Mouse (Mus musculus) hindbrain, postnatal 0 days (tissue): Measurements from ENCODE around the gene Gucy2e. TPM values are rescaled to one million over a fixed set of nuclear protein-coding genes. Genes with fewer than 3 reads are reported as not detected.

Experiments
- ATAC-seq: fragments of 200-750 bp; cut with Nextera tagmentation; 2 replicates; pipeline ENCODE4 v1.8.0; 2017; ENCODE audit warnings: mild to moderate bottlenecking, moderate TSS enrichment, moderate library complexity
- DNase-seq: peaks from one replicate; pipeline ENCODE4 v3.0.0-alpha.2; 2015; ENCODE audit warnings: low spot score
- H3K27ac ChIP-seq: fragments of 300-500 bp; sonication (generic); 2 replicates; pipeline ENCODE4 v1.5.1; 2014; ENCODE audit warnings: mild to moderate bottlenecking
- H3K27me3 ChIP-seq: fragments of 300-500 bp; sonication (generic); 2 replicates; pipeline ENCODE4 v1.6.1; 2014; ENCODE audit warnings: low read length, mixed read lengths; ENCODE audit not compliant: insufficient read depth
- H3K36me3 ChIP-seq: fragments of 300-500 bp; sonication (generic); 2 replicates; pipeline ENCODE4 v1.6.1; 2014; ENCODE audit warnings: low read length, mixed read lengths; ENCODE audit not compliant: insufficient read depth
- H3K4me1 ChIP-seq: fragments of 300-500 bp; sonication (generic); 2 replicates; pipeline ENCODE4 v1.6.1; 2014; ENCODE audit warnings: antibody characterized with exemption, low read length, mixed read lengths; ENCODE audit not compliant: insufficient read depth
- H3K4me2 ChIP-seq: fragments of 300-500 bp; sonication (generic); 2 replicates; pipeline ENCODE4 v1.6.1; 2014; ENCODE audit warnings: low read depth, mild to moderate bottlenecking, low read length, moderate library complexity, mixed read lengths
- H3K4me3 ChIP-seq: fragments of 300-500 bp; sonication (generic); 2 replicates; pipeline ENCODE4 v1.5.1; 2014; ENCODE audit warnings: low read length
- H3K9ac ChIP-seq: fragments of 300-500 bp; sonication (generic); replicated peaks from 2 replicates; pipeline ENCODE4 v1.6.1; 2014; ENCODE audit warnings: mild to moderate bottlenecking, low read length, moderate library complexity, mixed read lengths
- H3K9me3 ChIP-seq: fragments of 300-500 bp; sonication (generic); 2 replicates; pipeline ENCODE4 v1.6.1; 2016; ENCODE audit warnings: low read length, mixed read lengths
- CTCF ChIP-seq: IDR thresholded peaks from 2 replicates; pipeline ENCODE4 v1.5.1; 2016; ENCODE audit warnings: antibody characterized with exemption, control low read depth, low read depth
- WGBS: fragments of 180-500 bp; shearing (Covaris S2); extraction: QIAGEN DNeasy Blood & Tissue Kit; methylation state at CpG from one replicate; pipeline ENCODE4 v1.1.7; 2014; 5-methylcytosine and 5-hydroxymethylcytosine counted together
- polyA plus RNA-seq: library from polyadenylated mRNA; unstranded; fragments of >200 nt; fragmentation: Nextera tagmentation; extraction: Ambion mirVana; gene quantifications from 2 replicates; pipeline ENCODE4 v1.2.1, GENCODE M21; 2015
- total RNA-seq: library from RNA; depleted of rRNA; stranded (reverse); fragments of >200 nt; gene quantifications from 2 replicates; pipeline ENCODE4 v1.2.3, GENCODE M21; 2014

The Gucy2e gene
- total and polyA plus RNA-seq, 2 experiments from 2014 or later: 0.61 to 0.73 TPM

- H3K36me3 ChIP-seq: no peaks in the 10 kb centered on the region
- H3K4me1 ChIP-seq: no peaks in the 10 kb centered on the region
- no peaks in the 10 kb centered on the region for H3K9me3 ChIP-seq
- no peak for ATAC-seq
- H3K4me3 ChIP-seq: no peak overlapping the region
- no peak for DNase-seq
- H3K4me2 ChIP-seq: no peak overlapping the region
- no peak overlapping the region for H3K27ac ChIP-seq
- no peaks in the 10 kb centered on the region for H3K27me3 ChIP-seq
- no peak for TF ChIP-seq CTCF
- H3K9ac ChIP-seq: no peak overlapping the region
- 74% methylated on average over 1 of the region's 1 CpGs for WGBS
Observed at GRCm38 (mm10) chr11:69225715-69226114, 11.1 kb downstream of the Gucy2e start.

GRCm38 (mm10) chr11:69223101-69223500 lies 13.7 kb downstream of the Gucy2e start:
- 74% methylated on average over 4 of the region's 4 CpGs for WGBS
- ATAC-seq (no peak), DNase-seq (no peak)

GRCm38 (mm10) chr11:69221070-69221469 lies 15.8 kb downstream of the Gucy2e start:
- no peaks in the 10 kb centered on the region for H3K4me1 ChIP-seq
- no peak overlapping the region for H3K4me3 ChIP-seq
- DNase-seq: no peak
- WGBS: 70% methylated on average over 4 of the region's 4 CpGs
- no peaks in the 10 kb centered on the region for H3K9me3 ChIP-seq
- no peak for TF ChIP-seq CTCF
- no peaks in the 10 kb centered on the region for H3K36me3 ChIP-seq
- no peak overlapping the region for H3K9ac ChIP-seq
- H3K27ac ChIP-seq: no peak overlapping the region
- no peaks in the 10 kb centered on the region for H3K27me3 ChIP-seq
- ATAC-seq: no peak
- H3K4me2 ChIP-seq: no peak overlapping the region

More at GRCm38 (mm10) chr11:69223101-69223500, 13.7 kb downstream of the Gucy2e start:
- Histone ChIP-seq H3K9me3 (no peaks in the 10 kb centered on the region), H3K4me3 (no peak overlapping the region), H3K27me3 (no peaks in the 10 kb centered on the region), H3K36me3 (no peaks in the 10 kb centered on the region), H3K27ac (no peak overlapping the region), H3K4me2 (no peak overlapping the region), H3K9ac (no peak overlapping the region), H3K4me1 (no peaks in the 10 kb centered on the region)
- no peak for TF ChIP-seq CTCF

GRCm38 (mm10) chr11:69218661-69219060 lies 18.2 kb downstream of the Gucy2e start:
- no peak for TF ChIP-seq CTCF
- no peak overlapping the region for H3K27ac ChIP-seq
- H3K4me2 ChIP-seq: no peak overlapping the region
- H3K36me3 ChIP-seq: no peaks in the 10 kb centered on the region
- WGBS: 67% methylated on average over 2 of the region's 2 CpGs
- H3K4me3 ChIP-seq: no peak overlapping the region
- H3K9ac ChIP-seq: no peak overlapping the region
- no peaks in the 10 kb centered on the region for H3K9me3 ChIP-seq
- ATAC-seq: no peak
- no peaks in the 10 kb centered on the region for H3K27me3 ChIP-seq
- DNase-seq: no peak
- no peaks in the 10 kb centered on the region for H3K4me1 ChIP-seq

- Histone ChIP-seq H3K9ac (no peak overlapping the region), H3K4me3 (no peak overlapping the region), H3K4me1 (no peaks in the 10 kb centered on the region), H3K4me2 (no peak overlapping the region), H3K9me3 (no peaks in the 10 kb centered on the region), H3K36me3 (no peaks in the 10 kb centered on the region), H3K27me3 (no peaks in the 10 kb centered on the region), H3K27ac (no peak overlapping the region)
- TF ChIP-seq CTCF: no peak
- ATAC-seq (no peak), DNase-seq (no peak)
- 83% methylated on average over 5 of the region's 5 CpGs for WGBS
Observed at GRCm38 (mm10) chr11:69217411-69217810, 19.4 kb downstream of the Gucy2e start.

GRCm38 (mm10) chr11:69211431-69211830 lies 25.4 kb downstream of the Gucy2e start:
- 17% methylated on average over 2 of the region's 2 CpGs for WGBS
- no peaks in the 10 kb centered on the region for H3K36me3 ChIP-seq
- ATAC-seq (peak; percentile 78; the same call in 1 of the 2 replicates), DNase-seq (peak; percentile 77)
- H3K27ac ChIP-seq: no peak overlapping the region; the same call in 1 of the 2 replicates
- H3K9ac ChIP-seq: peak overlapping the region; percentile 46
- H3K9me3 ChIP-seq: no peaks in the 10 kb centered on the region
- H3K27me3 ChIP-seq: no peaks in the 10 kb centered on the region
- no peaks in the 10 kb centered on the region for H3K4me1 ChIP-seq
- no peak for TF ChIP-seq CTCF
- peak overlapping the region; percentile 38 for H3K4me3 ChIP-seq
- H3K4me2 ChIP-seq: peak overlapping the region; percentile 58

GRCm38 (mm10) chr11:69202469-69203230 lies 34.2 kb downstream of the Gucy2e start:
- Histone ChIP-seq H3K4me1 (no peaks in the 10 kb centered on the region), H3K9me3 (no peaks in the 10 kb centered on the region), H3K27me3 (no peaks in the 10 kb centered on the region), H3K27ac (no peak overlapping the region), H3K4me2 (no peak overlapping the region), H3K4me3 (no peak overlapping the region), H3K9ac (no peak overlapping the region), H3K36me3 (no peaks in the 10 kb centered on the region)
- no peak for ATAC-seq
- DNase-seq: no peak
- 76% methylated on average over 13 of the region's 13 CpGs for WGBS
- TF ChIP-seq CTCF: no peak
